Mouse (Mus musculus) erythroblast, embryonic 14.5 days (primary cell): ENCODE measurements around the gene Dtx2.

Experiments
- GATA1 ChIP-seq: IDR thresholded peaks from 2 replicates; pipeline ENCODE4 v1.6.1; 2012; ENCODE audit warnings: low read length, inconsistent platforms, mixed read lengths
- TAL1 ChIP-seq: IDR thresholded peaks from 3 replicates; pipeline ENCODE4 v1.6.1; 2012; ENCODE audit warnings: low read length, inconsistent platforms, mixed read lengths

DNA sequence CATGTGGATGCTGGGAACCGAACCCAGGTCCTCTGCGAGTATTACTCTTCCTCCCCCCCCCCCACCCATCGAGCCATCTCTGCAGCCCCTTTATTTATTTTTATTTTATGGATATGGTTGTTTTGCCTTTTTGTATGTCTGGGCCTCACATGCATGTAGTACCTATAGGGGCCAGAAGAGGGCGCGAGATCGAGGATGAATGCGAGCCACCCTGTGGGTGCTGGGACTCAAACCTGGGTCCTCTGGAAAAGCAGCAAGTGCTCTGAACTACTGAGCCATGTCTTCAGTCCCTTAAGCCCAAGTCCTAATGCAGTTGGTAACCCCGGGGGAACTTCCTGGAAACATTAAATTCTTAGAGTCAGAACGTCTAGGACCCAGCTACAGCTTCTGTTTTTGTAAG lies 27.7 kb upstream of the Dtx2 start:
- TF ChIP-seq GATA1, result no peak
- TF ChIP-seq TAL1, result no peak
